ENCODE assay signal across 8 mouse cellular contexts in the genomic region with DNA sequence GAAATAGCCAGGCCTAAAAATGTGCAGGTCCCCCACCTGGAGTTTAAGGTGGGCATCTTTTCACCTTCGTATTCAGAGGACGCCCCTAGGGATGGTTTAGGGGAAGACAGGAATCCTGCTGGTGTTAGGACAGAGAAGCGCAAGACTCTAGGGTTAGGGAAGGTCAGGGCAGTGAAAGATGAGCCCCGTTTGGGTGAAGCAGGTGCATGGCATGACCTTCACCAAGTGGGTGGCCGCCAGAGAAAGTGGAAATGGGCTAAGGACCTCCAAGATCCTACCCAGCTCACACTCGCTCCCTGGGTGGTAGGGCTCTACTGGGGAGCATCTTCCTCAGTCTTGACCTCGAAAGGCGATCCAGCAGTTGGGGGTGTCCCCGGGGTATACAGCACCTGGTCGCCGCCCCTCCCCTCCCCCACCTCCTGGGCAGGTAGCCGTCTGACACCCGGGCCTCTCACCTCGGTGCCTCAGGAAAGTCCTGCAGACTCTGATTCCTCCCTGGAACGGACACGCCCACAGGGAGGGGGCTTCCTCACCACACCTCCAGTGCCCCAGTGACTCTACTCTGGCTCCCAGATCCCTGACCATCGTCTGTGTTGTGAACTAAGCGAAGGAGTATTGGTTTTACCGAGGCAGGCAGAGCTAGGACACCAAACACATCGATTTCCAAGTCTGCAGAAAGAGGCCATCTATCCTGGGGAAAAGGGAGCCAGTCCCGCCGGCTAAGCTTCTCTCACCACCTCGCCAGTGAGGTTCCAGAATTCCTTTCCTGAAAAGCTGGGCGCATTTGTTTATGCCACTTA. TPM values are rescaled to one million over a fixed set of nuclear protein-coding genes. Genes with fewer than 3 reads are reported as not detected.
A peak's percentile ranks its signal among the peaks of the same experiment; 100 is the strongest.
DNase-seq lines count a peak whose midpoint lies in the region; ATAC-seq and TF ChIP-seq lines count a peak whose summit lies in the region.

No protein-coding gene starts in this region.

- H3K9ac ChIP-seq in liver, embryonic 12.5 days, result no peak overlapping the region

- H3K27me3 ChIP-seq in spleen, adult 2 months (ENCODE audit: control insufficient read depth, insufficient read depth, low read length), result no peaks in the 10 kb centered on the region
- peaks cover 41% of the 10 kb centered on the region for H3K27me3 ChIP-seq in liver, embryonic 12.5 days (replicated peaks)

- peak; percentile 12 for DNase-seq in adrenal gland, adult 2 months
- DNase-seq in adrenal gland, postnatal 4 days (ENCODE audit: low spot score in 2 of 2), result no peak
- DNase-seq in spleen, adult 2 months (ENCODE audit: low read depth in 1 of 2, low spot score in 2 of 2), result no peak
- DNase-seq in spleen, adult 18-20 months, result no peak
- DNase-seq in frontal cortex, postnatal 10 days (ENCODE audit: low spot score in 2 of 2), result no peak
- DNase-seq in frontal cortex, postnatal 36 days (ENCODE audit: low spot score in 2 of 2), result no peak

- H3K4me2 ChIP-seq in liver, embryonic 12.5 days, result peak overlapping the region; percentile 49

- ATAC-seq in liver, embryonic 12.5 days, result no peak
- ATAC-seq in activated CD4-positive, CD25-positive, alpha-beta regulatory T cell, adult 4 months, result no peak

- no peaks in the 10 kb centered on the region for H3K36me3 ChIP-seq in spleen, adult 2 months (ENCODE audit: control insufficient read depth, insufficient read depth, low read length)
- no peaks in the 10 kb centered on the region for H3K36me3 ChIP-seq in liver, embryonic 12.5 days

- WGBS in spleen, adult 2 months, result 14% methylated on average over 24 of the region's 24 CpGs
- 7% methylated on average over 24 of the region's 24 CpGs for WGBS in liver, embryonic 12.5 days (ENCODE audit: insufficient replicate concordance)

- H3K4me1 ChIP-seq in spleen, adult 2 months (ENCODE audit: control insufficient read depth, insufficient read depth, insufficient read length), result peaks cover 4% of the 10 kb centered on the region; the same call in 1 of the 2 replicates
- peaks cover 23% of the 10 kb centered on the region for H3K4me1 ChIP-seq in liver, embryonic 12.5 days

- H3K4me3 ChIP-seq in spleen, adult 2 months (ENCODE audit: extremely low read depth, insufficient read depth, insufficient read length), result no peak overlapping the region
- peak overlapping the region; percentile 9 for H3K4me3 ChIP-seq in liver, embryonic 12.5 days

- no peak for TF ChIP-seq POLR2A in spleen, adult 2 months (IDR thresholded peaks at IDR 0.05; ENCODE audit: low read depth, low read length)

- no peak for TF ChIP-seq CTCF in spleen, adult 2 months (IDR thresholded peaks at IDR 0.05; ENCODE audit: extremely low read depth, insufficient read depth, insufficient read length, insufficient replicate concordance)

- H3K9me3 ChIP-seq in liver, embryonic 12.5 days (replicated peaks), result no peaks in the 10 kb centered on the region

- H3K27ac ChIP-seq in spleen, adult 2 months (ENCODE audit: insufficient read depth, low read length), result peak overlapping the region; percentile 18; the same call in 1 of the 2 replicates
- no peak overlapping the region for H3K27ac ChIP-seq in liver, embryonic 12.5 days

RNA-seq across cellular contexts. Expression of a gene that starts 10.6 kb away (rescaled TPM):
- 10 to 100 TPM; 28.6 to 47.1 TPM for total RNA-seq in adrenal gland, adult 2 months (2021)
- 25.7 and 31.4 TPM in 2 replicates for polyA plus RNA-seq in adrenal gland, adult 2 months (2012; rRNA removed)
- total RNA-seq in adrenal gland, postnatal 4 days (2021), result 10 to 100 TPM; 48.9 to 52.8 TPM
- 4.9 TPM in 2 replicates for polyA plus RNA-seq in spleen, adult 2 months (2012; rRNA removed)
- 0.41 and 0.85 TPM in 2 replicates for polyA plus RNA-seq in liver, embryonic 12.5 days (2016; fragmentation: Nextera tagmentation; extraction: Ambion mirVana)
- 10 to 100 TPM in 1 of 2 experiments, 1 to 10 TPM in 1; 7.7 to 12.7 TPM for polyA plus RNA-seq in activated CD4-positive, CD25-positive, alpha-beta regulatory T cell, adult 4 months (2017; shearing (Covaris generic))
